Mouse (Mus musculus): ENCODE measurements around the gene Gpi1.

DNA sequence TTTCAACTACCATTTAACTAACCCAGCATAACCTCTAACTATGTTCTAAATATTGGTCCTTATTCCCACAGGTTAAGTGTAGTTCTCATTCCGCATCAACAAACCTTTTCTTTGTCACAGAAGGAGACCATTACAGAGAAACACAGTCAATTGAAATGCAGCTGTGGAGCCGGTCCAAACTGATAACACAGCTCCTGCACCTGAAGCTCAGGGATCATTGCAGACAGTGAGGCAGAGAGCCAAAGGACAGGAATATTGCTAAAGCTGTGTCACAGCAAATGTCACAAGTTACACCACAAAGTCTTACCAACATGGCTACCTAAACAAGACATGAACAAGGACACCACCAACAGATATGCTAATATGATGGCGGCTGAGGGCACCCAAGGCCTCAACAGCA, 45.9 kb upstream of the Gpi1 start:
- TF ChIP-seq CTCF (IDR thresholded peaks at IDR 0.05; ENCODE audit: control insufficient read depth, insufficient read depth, low read length) (no peak), POLR2A (IDR thresholded peaks at IDR 0.05; ENCODE audit: borderline replicate concordance, control insufficient read depth, low read depth, low read length) (no peak)

Data from bone marrow, adult 2 months (tissue).